Mouse (Mus musculus) lung, embryonic 16.5 days (tissue): Measurements from ENCODE around the gene F2rl1. TPM values are rescaled to one million over a fixed set of nuclear protein-coding genes. Genes with fewer than 3 reads are reported as not detected.

Experiments used
- ATAC-seq: fragments of 200-750 bp; cut with Nextera tagmentation; 2 replicates; pipeline ENCODE4 v1.8.0; 2017; ENCODE audit warnings: low read depth, mild to moderate bottlenecking, moderate library complexity
- H3K27ac ChIP-seq: fragments of 300-500 bp; sonication (generic); 2 replicates; pipeline ENCODE4 v1.5.1; 2014; ENCODE audit warnings: mild to moderate bottlenecking, control low read depth, low read length
- H3K27me3 ChIP-seq: fragments of 300-500 bp; sonication (generic); 2 replicates; pipeline ENCODE4 v1.6.1; 2014; ENCODE audit warnings: low read depth, low read length, mixed read lengths; ENCODE audit not compliant: control insufficient read depth, insufficient read depth
- H3K36me3 ChIP-seq: fragments of 300-500 bp; sonication (generic); 2 replicates; pipeline ENCODE4 v1.6.1; 2014; ENCODE audit warnings: low read length; ENCODE audit not compliant: control insufficient read depth, insufficient read depth
- H3K4me1 ChIP-seq: fragments of 300-500 bp; sonication (generic); replicated peaks from 2 replicates; pipeline ENCODE4 v1.6.1; 2014; ENCODE audit warnings: low read length, mixed read lengths; ENCODE audit not compliant: control insufficient read depth, insufficient read depth
- H3K4me2 ChIP-seq: fragments of 300-500 bp; sonication (generic); 2 replicates; pipeline ENCODE4 v1.6.1; 2014; ENCODE audit warnings: low read depth, low read length, control low read depth
- H3K4me3 ChIP-seq: fragments of 300-500 bp; sonication (generic); 2 replicates; pipeline ENCODE4 v1.5.1; 2014; ENCODE audit warnings: mild to moderate bottlenecking, low read length, control low read depth
- H3K9ac ChIP-seq: fragments of 300-500 bp; sonication (generic); 2 replicates; pipeline ENCODE4 v1.6.1; 2014; ENCODE audit warnings: low read length, control low read depth
- H3K9me3 ChIP-seq: fragments of 300-500 bp; sonication (generic); 2 replicates; pipeline ENCODE4 v1.6.1; 2016; ENCODE audit warnings: low read length; ENCODE audit not compliant: control insufficient read depth
- WGBS: fragments of 180-500 bp; shearing (Covaris S2); extraction: QIAGEN DNeasy Blood & Tissue Kit; methylation state at CpG from one replicate; pipeline ENCODE4 v1.1.7; 2014; 5-methylcytosine and 5-hydroxymethylcytosine counted together
- polyA plus RNA-seq: library from polyadenylated mRNA; unstranded; fragments of >200 nt; fragmentation: Nextera tagmentation; extraction: Ambion mirVana; gene quantifications from 2 replicates; pipeline ENCODE4 v1.2.1, GENCODE M21; 2015

F2rl1 gene
- polyA plus RNA-seq, 1 experiment from 2014 or later = 5.5 TPM

DNA sequence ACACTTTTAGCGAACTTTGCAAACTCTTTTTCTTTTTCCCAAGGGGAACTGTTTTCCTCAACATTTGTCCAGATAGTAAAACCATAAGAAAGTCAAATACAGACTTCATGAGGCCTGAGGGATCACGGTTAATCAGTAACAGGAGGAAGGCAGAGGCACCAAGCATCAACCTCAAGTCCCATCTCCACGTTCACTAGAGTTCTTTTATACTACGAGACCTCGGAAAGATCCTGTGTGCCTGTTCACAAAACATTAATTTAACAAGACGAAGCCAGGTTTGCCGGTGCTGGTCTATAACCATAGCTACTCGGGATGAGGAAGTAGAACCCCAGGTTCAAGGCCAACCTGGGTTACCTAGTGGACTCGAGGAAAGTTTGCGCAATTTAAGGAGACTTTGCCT is 2.9 kb downstream of the F2rl1 start:
- no peak for ATAC-seq

DNA sequence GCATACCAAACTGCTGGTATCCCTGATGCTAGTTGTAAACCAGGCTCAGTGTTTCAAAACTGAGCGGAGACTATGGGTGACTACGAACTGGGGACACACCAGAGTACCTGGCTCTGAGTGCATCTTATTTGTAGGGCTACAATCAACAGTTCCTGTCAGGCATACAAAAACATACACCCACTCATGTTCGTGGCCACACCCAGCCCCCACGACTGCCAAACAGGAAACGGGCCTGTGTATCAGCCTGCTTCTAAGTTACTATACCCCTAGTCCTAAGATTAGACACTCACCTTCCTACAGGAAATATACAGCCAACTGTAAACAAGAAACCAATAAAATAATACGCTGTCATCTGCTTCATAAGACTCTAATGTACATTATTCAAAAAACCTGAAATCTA is 4.0 kb downstream of the F2rl1 start:
- WGBS = 69% methylated on average over 6 of the region's 6 CpGs
- Histone ChIP-seq H3K36me3 (no peaks in the 10 kb centered on the region), H3K4me1 (peaks cover 8% of the 10 kb centered on the region; the same call in 1 of the 2 replicates), H3K9ac (no peak overlapping the region), H3K9me3 (no peaks in the 10 kb centered on the region), H3K4me3 (no peak overlapping the region), H3K27me3 (peaks cover 12% of the 10 kb centered on the region), H3K27ac (no peak overlapping the region), H3K4me2 (no peak overlapping the region)
- ATAC-seq = no peak

More for the DNA sequence above, 2.9 kb downstream of the F2rl1 start:
- H3K4me3 ChIP-seq = no peak overlapping the region
- H3K4me2 ChIP-seq = no peak overlapping the region
- H3K9me3 ChIP-seq = no peaks in the 10 kb centered on the region
- H3K27me3 ChIP-seq = peaks cover 17% of the 10 kb centered on the region
- no peaks in the 10 kb centered on the region for H3K36me3 ChIP-seq
- H3K4me1 ChIP-seq = peaks cover 8% of the 10 kb centered on the region; the same call in 1 of the 2 replicates
- no peak overlapping the region for H3K9ac ChIP-seq
- H3K27ac ChIP-seq = no peak overlapping the region
- 70% methylated on average over 10 of the region's 10 CpGs for WGBS

DNA sequence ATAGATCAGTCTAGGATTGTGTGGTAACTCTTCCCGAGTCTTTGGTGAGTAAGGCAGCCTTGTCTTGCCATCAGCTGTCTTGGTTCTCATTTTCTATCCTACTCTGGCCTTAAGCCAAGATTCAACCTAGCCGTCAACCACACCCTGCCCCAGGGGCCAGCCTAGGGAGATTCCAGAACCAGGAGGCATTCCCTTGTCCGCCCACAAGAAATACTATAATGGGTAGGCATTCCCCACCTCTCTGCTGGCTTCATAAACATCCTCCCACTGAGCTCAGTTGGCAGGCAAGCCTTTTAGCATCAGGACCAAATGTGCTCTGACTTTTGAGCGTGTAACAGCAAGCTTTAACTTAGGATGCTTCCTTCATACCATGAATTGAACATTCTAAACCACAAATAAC is 10.3 kb downstream of the F2rl1 start:
- Histone ChIP-seq H3K27ac (no peak overlapping the region), H3K9ac (no peak overlapping the region), H3K27me3 (no peaks in the 10 kb centered on the region), H3K4me2 (no peak overlapping the region), H3K4me1 (no peaks in the 10 kb centered on the region), H3K4me3 (no peak overlapping the region), H3K36me3 (0 out of 2 replicates have a peak, but pooled peaks cover 2% of the 10 kb centered on the region), H3K9me3 (no peaks in the 10 kb centered on the region)
- 78% methylated on average over 4 of the region's 4 CpGs for WGBS
- no peak for ATAC-seq

DNA sequence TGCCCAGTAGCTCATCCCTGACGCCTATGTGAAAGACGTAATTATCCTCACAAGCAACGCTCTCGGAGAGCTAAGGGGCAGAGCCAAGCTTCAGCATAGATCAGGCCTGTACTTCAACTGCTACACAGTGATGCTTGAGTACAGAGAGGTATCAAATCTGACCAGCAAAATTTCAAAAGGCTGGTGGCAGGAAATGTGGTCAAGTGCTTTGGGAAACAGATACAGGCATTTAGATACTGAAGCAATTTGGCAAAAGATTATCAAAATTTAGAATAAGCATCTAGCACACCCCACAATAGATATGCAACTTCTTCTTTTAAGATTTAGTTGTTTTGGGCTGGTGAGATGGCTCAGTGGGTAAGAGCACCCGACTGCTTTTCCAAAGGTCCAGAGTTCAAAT is 15.0 kb downstream of the F2rl1 start:
- no peak overlapping the region for H3K9ac ChIP-seq
- 84% methylated on average over 5 of the region's 5 CpGs for WGBS
- H3K9me3 ChIP-seq = no peaks in the 10 kb centered on the region
- no peak for ATAC-seq
- no peak overlapping the region for H3K27ac ChIP-seq
- H3K4me3 ChIP-seq = no peak overlapping the region
- H3K4me2 ChIP-seq = no peak overlapping the region
- H3K4me1 ChIP-seq = no peaks in the 10 kb centered on the region
- 0 out of 2 replicates have a peak, but pooled peaks cover 2% of the 10 kb centered on the region for H3K36me3 ChIP-seq
- H3K27me3 ChIP-seq = no peaks in the 10 kb centered on the region

DNA sequence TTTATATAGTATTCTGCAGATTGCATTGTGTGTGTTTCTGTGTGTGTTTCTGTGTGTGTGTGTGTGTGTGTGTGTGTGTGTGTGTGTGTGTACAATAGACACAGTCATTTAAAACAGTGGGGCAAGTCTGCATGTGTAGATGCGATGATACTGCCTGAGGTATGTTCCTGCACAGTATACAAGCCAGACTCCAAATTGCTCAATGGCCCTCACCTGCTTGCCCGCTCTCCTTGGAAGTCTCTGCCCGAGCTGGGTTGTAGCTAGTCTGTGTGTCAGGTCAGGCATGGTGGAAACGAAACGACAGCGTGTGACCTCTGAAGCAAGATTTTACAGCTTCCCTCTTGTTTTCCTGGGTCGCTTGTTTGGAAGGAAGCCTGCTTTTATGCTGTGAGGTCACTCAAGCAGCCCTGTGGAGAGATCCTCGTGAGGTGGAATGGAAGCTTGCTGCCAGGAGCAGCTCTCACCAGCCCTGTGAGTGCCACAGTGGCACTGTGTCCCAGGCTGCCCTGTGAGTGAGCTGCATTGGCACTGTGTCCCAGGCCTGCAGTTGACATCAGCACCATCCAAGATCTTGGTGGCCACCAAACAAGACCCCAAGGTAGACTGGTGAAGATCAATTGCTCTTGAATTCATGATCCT is 21.6 kb downstream of the F2rl1 start:
- Histone ChIP-seq H3K9me3 (no peaks in the 10 kb centered on the region), H3K36me3 (no peaks in the 10 kb centered on the region), H3K27ac (no peak overlapping the region), H3K27me3 (no peaks in the 10 kb centered on the region), H3K4me1 (no peaks in the 10 kb centered on the region), H3K9ac (no peak overlapping the region), H3K4me3 (no peak overlapping the region), H3K4me2 (no peak overlapping the region)
- ATAC-seq = no peak
- WGBS = 70% methylated on average over 8 of the region's 8 CpGs

DNA sequence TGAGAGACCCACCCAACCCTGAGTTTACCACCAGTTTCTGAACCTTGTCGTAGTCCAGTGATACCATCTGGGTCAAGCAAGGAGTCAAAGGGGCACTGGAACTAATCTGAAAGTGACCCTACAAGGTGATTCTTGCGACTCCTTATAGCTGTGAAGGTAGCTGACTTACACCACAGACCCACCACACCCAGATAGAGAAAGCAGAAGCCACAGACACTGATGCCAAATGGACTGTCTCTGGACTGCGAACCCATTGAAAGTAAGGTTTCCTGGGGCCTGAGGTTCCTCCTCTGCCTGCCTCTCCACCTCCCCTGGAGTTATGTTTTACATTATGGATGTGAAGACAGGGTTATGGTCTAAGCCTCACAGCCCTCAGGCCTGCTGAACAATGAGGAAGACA is 28.4 kb downstream of the F2rl1 start:
- Histone ChIP-seq H3K27ac (no peak overlapping the region), H3K4me2 (no peak overlapping the region), H3K4me3 (no peak overlapping the region), H3K36me3 (no peaks in the 10 kb centered on the region), H3K9me3 (no peaks in the 10 kb centered on the region), H3K27me3 (no peaks in the 10 kb centered on the region), H3K4me1 (peaks cover 7% of the 10 kb centered on the region; the same call in 1 of the 2 replicates), H3K9ac (no peak overlapping the region)
- no peak for ATAC-seq
- 90% methylated on average over 3 of the region's 3 CpGs for WGBS

DNA sequence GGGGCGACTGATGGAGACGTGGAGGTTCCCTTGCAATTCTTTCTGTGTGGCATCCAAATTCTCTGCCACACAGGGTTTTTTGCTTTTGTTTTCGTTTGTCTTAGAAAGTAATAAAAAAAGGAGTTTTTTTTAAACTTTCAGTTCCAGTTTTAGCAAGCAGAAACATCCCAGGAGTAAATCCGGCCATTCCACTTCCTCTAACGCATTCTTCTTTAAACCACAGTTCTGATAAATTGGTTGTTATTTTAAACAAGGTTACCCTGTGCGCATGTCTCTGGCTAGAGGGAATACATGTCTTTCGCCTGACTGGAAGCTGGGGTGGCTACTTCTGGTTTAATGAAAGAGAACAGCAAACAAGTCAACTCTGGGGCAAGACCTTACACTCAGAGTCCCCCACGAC is 30.2 kb downstream of the F2rl1 start:
- ATAC-seq = no peak
- H3K4me2 ChIP-seq = no peak overlapping the region
- WGBS = 36% methylated on average over 8 of the region's 8 CpGs
- H3K27me3 ChIP-seq = no peaks in the 10 kb centered on the region
- H3K27ac ChIP-seq = no peak overlapping the region
- H3K4me1 ChIP-seq = peaks cover 7% of the 10 kb centered on the region; the same call in 1 of the 2 replicates
- no peaks in the 10 kb centered on the region for H3K36me3 ChIP-seq
- H3K4me3 ChIP-seq = no peak overlapping the region
- H3K9ac ChIP-seq = 0 out of 2 replicates have a peak overlapping the region, but pooled peaks have one; percentile 13
- H3K9me3 ChIP-seq = no peaks in the 10 kb centered on the region

DNA sequence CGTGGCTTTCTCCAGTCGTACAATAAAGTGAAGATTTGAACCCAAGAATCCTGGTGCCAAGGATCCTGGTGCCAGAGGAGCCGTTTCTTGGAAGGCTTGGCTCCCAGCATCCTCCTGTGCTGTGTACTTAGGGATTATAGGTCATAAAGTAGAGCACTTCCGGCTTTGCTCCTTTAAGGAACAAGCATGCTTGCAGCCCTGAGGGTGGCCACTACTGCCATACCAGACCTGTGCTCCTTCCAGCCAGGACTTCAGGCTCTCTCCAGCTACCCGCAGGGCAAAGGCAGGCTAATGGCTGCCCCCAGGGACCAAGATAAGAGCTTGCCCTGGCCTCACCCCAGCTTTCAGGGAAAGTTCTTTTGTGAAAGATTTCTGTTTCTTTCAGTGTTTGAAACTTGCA is 31.7 kb downstream of the F2rl1 start:
- peaks cover 7% of the 10 kb centered on the region; the same call in 1 of the 2 replicates for H3K4me1 ChIP-seq
- no peaks in the 10 kb centered on the region for H3K27me3 ChIP-seq
- ATAC-seq = no peak
- no peaks in the 10 kb centered on the region for H3K36me3 ChIP-seq
- H3K4me3 ChIP-seq = no peak overlapping the region
- no peaks in the 10 kb centered on the region for H3K9me3 ChIP-seq
- WGBS = 58% methylated on average over 5 of the region's 5 CpGs
- no peak overlapping the region for H3K27ac ChIP-seq
- no peak overlapping the region for H3K9ac ChIP-seq
- H3K4me2 ChIP-seq = no peak overlapping the region

DNA sequence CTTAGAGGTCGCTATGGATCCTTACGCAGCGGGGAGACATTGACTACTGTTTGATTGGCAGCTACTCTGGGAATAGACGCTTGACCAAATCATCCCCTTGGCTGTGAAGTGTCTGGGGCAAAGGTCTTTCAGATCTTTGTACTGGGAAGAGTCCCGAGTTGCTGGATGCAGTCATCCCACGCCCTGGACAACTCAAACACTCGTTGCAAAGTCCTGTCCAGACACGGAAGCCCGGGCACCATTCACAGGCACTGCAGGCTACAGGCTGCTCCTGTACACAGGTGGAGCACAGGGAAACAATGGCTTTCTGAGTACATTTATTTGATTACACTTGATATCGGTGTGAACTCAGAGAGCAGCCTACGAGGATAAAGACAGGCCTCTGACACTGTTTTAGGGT is 33.7 kb downstream of the F2rl1 start:
- ATAC-seq = no peak

More for the DNA sequence above, 33.7 kb downstream of the F2rl1 start:
- Histone ChIP-seq H3K36me3 (no peaks in the 10 kb centered on the region), H3K27me3 (no peaks in the 10 kb centered on the region), H3K4me2 (no peak overlapping the region), H3K4me3 (no peak overlapping the region), H3K9ac (no peak overlapping the region), H3K4me1 (peaks cover 7% of the 10 kb centered on the region; the same call in 1 of the 2 replicates), H3K27ac (no peak overlapping the region), H3K9me3 (no peaks in the 10 kb centered on the region)
- 57% methylated on average over 11 of the region's 11 CpGs for WGBS
